Mouse (Mus musculus): ENCODE measurements around the gene Ranbp3. TPM values are rescaled to one million over a fixed set of nuclear protein-coding genes. Genes with fewer than 3 reads are reported as not detected.
A peak's percentile ranks its signal among the peaks of the same experiment; 100 is the strongest.
"Not testable (repeated sequence)": the region's sequence is repeated elsewhere in the genome, so short reads cannot be mapped to it uniquely, and the experiment has no call there.

Ranbp3 gene
- 93.8 and 105 TPM in 2 replicates for polyA plus RNA-seq (2014; fragmentation: Nextera tagmentation; extraction: Ambion mirVana)

GRCm38 (mm10) chr17:56672941-56673646 is at the start of gene Ranbp3:
Gene Ranbp3 (plus strand): TSS chr17:56673294.
- H3K36me3 ChIP-seq (ENCODE audit: insufficient read depth), result peaks cover 26% of the 10 kb centered on the region

GRCm38 (mm10) chr17:56625495-56625894 is 47.6 kb upstream of the Ranbp3 start:
- DNase-seq, result no peak
- peak overlapping the region; percentile 96 for H3K4me3 ChIP-seq (ENCODE audit: low read depth, low read length)
- whole genome bisulfite sequencing, result 83% methylated on average over 3 of the region's 3 CpGs
- no peak overlapping the region for H3K27ac ChIP-seq (ENCODE audit: low read depth)
- ATAC-seq (ENCODE audit: insufficient read depth), result no peak
- peak overlapping the region; percentile 91 for H3K4me2 ChIP-seq
- H3K36me3 ChIP-seq (ENCODE audit: insufficient read depth), result peaks cover 35% of the 10 kb centered on the region
- no peaks in the 10 kb centered on the region for H3K9me3 ChIP-seq (ENCODE audit: low read depth, low read length)
- no peaks in the 10 kb centered on the region for H3K27me3 ChIP-seq (ENCODE audit: insufficient read depth, low read length)
- peak overlapping the region; percentile 87; the same call in 1 of the 2 replicates for H3K9ac ChIP-seq
- TF ChIP-seq CTCF (IDR thresholded peaks at IDR 0.05; ENCODE audit: low read depth), result no peak
- H3K4me1 ChIP-seq (ENCODE audit: insufficient read depth), result 0 out of 2 replicates have a peak, but pooled peaks cover 5% of the 10 kb centered on the region

More at GRCm38 (mm10) chr17:56672941-56673646, at the start of gene Ranbp3:
- H3K4me3 ChIP-seq (ENCODE audit: low read depth, low read length), result peak within 1 kb of the TSS; percentile 95
- no peak for TF ChIP-seq CTCF (IDR thresholded peaks at IDR 0.05; ENCODE audit: low read depth)
- ATAC-seq (ENCODE audit: insufficient read depth) (peak; percentile 90), DNase-seq (peak; percentile 100)
- H3K27me3 ChIP-seq (ENCODE audit: insufficient read depth, low read length), result no peaks in the 10 kb centered on the region
- H3K9me3 ChIP-seq (ENCODE audit: low read depth, low read length), result no peaks in the 10 kb centered on the region
- 0 out of 2 replicates have a peak, but pooled peaks cover 4% of the 10 kb centered on the region for H3K4me1 ChIP-seq (ENCODE audit: insufficient read depth)
- WGBS, result under 1% methylated on average over 65 of the region's 66 CpGs
- H3K9ac ChIP-seq, result peak within 1 kb of the TSS; percentile 96
- H3K27ac ChIP-seq (ENCODE audit: low read depth), result peak within 1 kb of the TSS; percentile 91
- peak within 1 kb of the TSS; percentile 80 for H3K4me2 ChIP-seq

- Histone ChIP-seq H3K27me3 (ENCODE audit: insufficient read depth, low read length) (no peaks in the 10 kb centered on the region), H3K36me3 (ENCODE audit: insufficient read depth) (peaks cover 29% of the 10 kb centered on the region), H3K4me3 (ENCODE audit: low read depth, low read length) (peak overlapping the region; percentile 96), H3K4me2 (peak overlapping the region; percentile 91), H3K4me1 (ENCODE audit: insufficient read depth) (0 out of 2 replicates have a peak, but pooled peaks cover 5% of the 10 kb centered on the region), H3K9me3 (ENCODE audit: low read depth, low read length) (no peaks in the 10 kb centered on the region), H3K9ac (peak overlapping the region; percentile 87), H3K27ac (ENCODE audit: low read depth) (peak overlapping the region; percentile 65; the same call in 1 of the 2 replicates)
- no peak; the same call in 1 of the 2 replicates for ATAC-seq (ENCODE audit: insufficient read depth)
- no peak for TF ChIP-seq CTCF (IDR thresholded peaks at IDR 0.05; ENCODE audit: low read depth)
- DNase-seq, result no peak
- WGBS, result under 1% methylated on average over 32 of the region's 32 CpGs
These were observed 46.8 kb upstream of the Ranbp3 start for GRCm38 (mm10) chr17:56626260-56626659.

GRCm38 (mm10) chr17:56626754-56627470 is 46.2 kb upstream of the Ranbp3 start, which contains the start of gene Lonp1:
Gene Lonp1 (minus strand): TSS chr17:56626887.
- Histone ChIP-seq H3K27ac (ENCODE audit: low read depth) (peak within 1 kb of the TSS; percentile 65), H3K36me3 (ENCODE audit: insufficient read depth) (peaks cover 23% of the 10 kb centered on the region), H3K4me3 (ENCODE audit: low read depth, low read length) (peak within 1 kb of the TSS; percentile 96), H3K4me1 (ENCODE audit: insufficient read depth) (0 out of 2 replicates have a peak, but pooled peaks cover 5% of the 10 kb centered on the region), H3K9ac (peak within 1 kb of the TSS; percentile 87), H3K27me3 (ENCODE audit: insufficient read depth, low read length) (no peaks in the 10 kb centered on the region), H3K4me2 (peak within 1 kb of the TSS; percentile 91), H3K9me3 (ENCODE audit: low read depth, low read length) (no peaks in the 10 kb centered on the region)
- ATAC-seq (ENCODE audit: insufficient read depth) (peak; percentile 90), DNase-seq (peak; percentile 100)
- 0 out of 2 replicates have a peak, but pooled peaks have one; percentile 4 for TF ChIP-seq CTCF (IDR thresholded peaks at IDR 0.05; ENCODE audit: low read depth)
- under 1% methylated on average over 51 of the region's 51 CpGs for WGBS

- H3K4me2 ChIP-seq, result peak within 1 kb of the TSS; percentile 91
- H3K4me1 ChIP-seq (ENCODE audit: insufficient read depth), result 0 out of 2 replicates have a peak, but pooled peaks cover 5% of the 10 kb centered on the region
- ATAC-seq (ENCODE audit: insufficient read depth) (peak; percentile 36), DNase-seq (peak; percentile 41)
- H3K27me3 ChIP-seq (ENCODE audit: insufficient read depth, low read length), result no peaks in the 10 kb centered on the region
- peak within 1 kb of the TSS; percentile 96 for H3K4me3 ChIP-seq (ENCODE audit: low read depth, low read length)
- H3K36me3 ChIP-seq (ENCODE audit: insufficient read depth), result peaks cover 15% of the 10 kb centered on the region
- H3K9ac ChIP-seq, result peak within 1 kb of the TSS; percentile 35
- no peaks in the 10 kb centered on the region for H3K9me3 ChIP-seq (ENCODE audit: low read depth, low read length)
- H3K27ac ChIP-seq (ENCODE audit: low read depth), result peak within 1 kb of the TSS; percentile 61
- TF ChIP-seq CTCF (IDR thresholded peaks at IDR 0.05; ENCODE audit: low read depth), result no peak
- 8% methylated on average over 26 of the region's 26 CpGs for WGBS
These were observed 45.4 kb upstream of the Ranbp3 start, which contains the start of gene Catsperd for GRCm38 (mm10) chr17:56627530-56628277. Gene Catsperd (plus strand): TSS chr17:56628143.

GRCm38 (mm10) chr17:56629800-56630781 is 43.0 kb upstream of the Ranbp3 start:
- H3K4me1 ChIP-seq (ENCODE audit: insufficient read depth); H3K9me3 ChIP-seq (ENCODE audit: low read depth, low read length); H3K36me3 ChIP-seq (ENCODE audit: insufficient read depth); DNase-seq; H3K27ac ChIP-seq (ENCODE audit: low read depth); H3K27me3 ChIP-seq (ENCODE audit: insufficient read depth, low read length); ATAC-seq (ENCODE audit: insufficient read depth); H3K9ac ChIP-seq; H3K4me3 ChIP-seq (ENCODE audit: low read depth, low read length); H3K4me2 ChIP-seq: not testable (repeated sequence)
- 80% methylated on average over 26 of the region's 27 CpGs for WGBS
